Mouse (Mus musculus) liver, postnatal 0 days (tissue): ENCODE measurements at regions not wholly inside any gene's neighbourhood (a gene's known extent, or its start where the extent isn't known, plus 50 kb on each side); places are given as distances from the start of the nearest gene placed in this dataset.
"Not testable (repeated sequence)": the region's sequence is repeated elsewhere in the genome, so short reads cannot be mapped to it uniquely, and the experiment has no call there.

Source experiments
- CTCF ChIP-seq: sonication (generic); IDR thresholded peaks from 2 replicates; pipeline ENCODE4 v1.5.1; 2016; ENCODE audit warnings: antibody characterized with exemption, low read depth
- EP300 ChIP-seq: IDR thresholded peaks from 2 replicates; pipeline ENCODE4 v1.6.1; 2016; ENCODE audit warnings: antibody characterized with exemption, low read depth, mild to moderate bottlenecking

DNA sequence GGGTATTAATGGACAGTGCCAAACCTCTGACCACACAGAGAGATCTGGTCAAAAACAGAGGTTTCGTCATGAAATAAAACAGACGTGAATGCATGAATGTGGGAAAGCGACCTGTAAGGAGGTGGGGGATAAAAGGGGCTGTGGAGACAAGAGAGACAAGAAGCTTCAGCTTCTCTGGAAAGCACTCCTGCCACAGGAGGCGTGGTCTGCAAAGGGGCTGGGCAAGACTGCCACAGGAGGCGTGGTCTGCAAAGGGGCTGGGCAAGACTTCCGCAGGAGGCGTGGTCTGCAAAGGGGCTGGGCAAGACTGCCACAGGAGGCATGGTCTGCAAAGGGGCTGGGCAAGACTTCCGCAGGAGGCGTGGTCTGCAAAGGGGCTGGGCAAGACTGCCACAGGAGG lies 77.6 kb upstream of the Zmat1 start:
- TF ChIP-seq CTCF, EP300: not testable (repeated sequence)
